Mouse (Mus musculus) stomach, postnatal 0 days (tissue): ENCODE results near the gene Emc10. TPM values are rescaled to one million over a fixed set of nuclear protein-coding genes. Genes with fewer than 3 reads are reported as not detected.

Source experiments
- ATAC-seq: fragments of 200-750 bp; cut with Nextera tagmentation; 2 replicates; pipeline ENCODE4 v1.8.0; 2017; ENCODE audit not compliant: low FRiP score, low TSS enrichment
- DNase-seq: peaks from one replicate; pipeline ENCODE4 v3.0.0-alpha.2; 2016; ENCODE audit warnings: low spot score
- H3K27ac ChIP-seq: fragments of 300-500 bp; sonication (generic); replicated peaks from 2 replicates; pipeline ENCODE4 v1.5.1; 2014; ENCODE audit warnings: mild to moderate bottlenecking, control low read depth
- H3K27me3 ChIP-seq: fragments of 300-500 bp; sonication (generic); 2 replicates; pipeline ENCODE4 v1.6.1; 2014; ENCODE audit warnings: low read length; ENCODE audit not compliant: control insufficient read depth, insufficient read depth
- H3K36me3 ChIP-seq: fragments of 300-500 bp; sonication (generic); 2 replicates; pipeline ENCODE4 v1.6.1; 2014; ENCODE audit warnings: low read length, mixed read lengths; ENCODE audit not compliant: control insufficient read depth, insufficient read depth
- H3K4me1 ChIP-seq: fragments of 300-500 bp; sonication (generic); replicated peaks from 2 replicates; pipeline ENCODE4 v1.6.1; 2014; ENCODE audit warnings: antibody characterized with exemption; ENCODE audit not compliant: control insufficient read depth, insufficient read depth
- H3K4me2 ChIP-seq: fragments of 300-500 bp; sonication (generic); replicated peaks from 2 replicates; pipeline ENCODE4 v1.6.1; 2014; ENCODE audit warnings: low read depth, mild to moderate bottlenecking, control low read depth, moderate library complexity
- H3K4me3 ChIP-seq: fragments of 300-500 bp; sonication (generic); 2 replicates; pipeline ENCODE4 v1.5.1; 2014; ENCODE audit warnings: low read depth, low read length, control low read depth
- H3K9ac ChIP-seq: fragments of 300-500 bp; sonication (generic); 2 replicates; pipeline ENCODE4 v1.6.1; 2014; ENCODE audit warnings: mild to moderate bottlenecking, low read length, control low read depth, mixed read lengths
- H3K9me3 ChIP-seq: fragments of 300-500 bp; sonication (generic); 2 replicates; pipeline ENCODE4 v1.6.1; 2016; ENCODE audit warnings: low read length; ENCODE audit not compliant: control insufficient read depth
- CTCF ChIP-seq: IDR thresholded peaks from 2 replicates; pipeline ENCODE4 v1.5.1; 2016; ENCODE audit warnings: antibody characterized with exemption, low read depth, mild to moderate bottlenecking, moderate library complexity
- EP300 ChIP-seq: optimal IDR thresholded peaks from 2 replicates; pipeline ENCODE3; 2016; ENCODE audit warnings: antibody characterized with exemption
- WGBS: fragments of 180-500 bp; shearing (Covaris S2); extraction: QIAGEN DNeasy Blood & Tissue Kit; methylation state at CpG from one replicate; pipeline ENCODE4 v1.1.7; 2014; 5-methylcytosine and 5-hydroxymethylcytosine counted together
- polyA plus RNA-seq: library from polyadenylated mRNA; unstranded; fragments of >200 nt; fragmentation: Nextera tagmentation; extraction: Ambion mirVana; gene quantifications from 2 replicates; pipeline ENCODE4 v1.2.1, GENCODE M21; 2015

Gene Emc10
- polyA plus RNA-seq, 1 experiment from 2014 or later = 60.7 TPM

GRCm38 (mm10) chr7:44460767-44461502 lies 35.4 kb downstream of the Emc10 start:
- no peak overlapping the region for H3K4me2 ChIP-seq
- no peaks in the 10 kb centered on the region for H3K36me3 ChIP-seq
- DNase-seq (no peak), ATAC-seq (no peak)
- H3K27me3 ChIP-seq = peaks cover 10% of the 10 kb centered on the region
- 71% methylated on average over 31 of the region's 31 CpGs for WGBS
- TF ChIP-seq CTCF (no peak), EP300 (no peak)
- no peak overlapping the region for H3K9ac ChIP-seq
- H3K27ac ChIP-seq = no peak overlapping the region
- H3K9me3 ChIP-seq = no peaks in the 10 kb centered on the region
- no peaks in the 10 kb centered on the region for H3K4me1 ChIP-seq
- H3K4me3 ChIP-seq = no peak overlapping the region

- DNase-seq (no peak), ATAC-seq (no peak)
- WGBS = 61% methylated on average over 6 of the region's 6 CpGs
- H3K9ac ChIP-seq = no peak overlapping the region
- no peak overlapping the region for H3K4me3 ChIP-seq
- no peaks in the 10 kb centered on the region for H3K9me3 ChIP-seq
- no peaks in the 10 kb centered on the region for H3K36me3 ChIP-seq
- H3K4me2 ChIP-seq = no peak overlapping the region
- TF ChIP-seq CTCF = no peak
- no peak for TF ChIP-seq EP300
- H3K27me3 ChIP-seq = peaks cover 10% of the 10 kb centered on the region
- no peak overlapping the region for H3K27ac ChIP-seq
- H3K4me1 ChIP-seq = no peaks in the 10 kb centered on the region
Observed at GRCm38 (mm10) chr7:44460067-44460466, 36.3 kb downstream of the Emc10 start.

- DNase-seq = no peak
- no peak for ATAC-seq
Observed at GRCm38 (mm10) chr7:44456302-44456701, 40.0 kb downstream of the Emc10 start.

GRCm38 (mm10) chr7:44453256-44453655 lies 43.1 kb downstream of the Emc10 start:
- H3K36me3 ChIP-seq = no peaks in the 10 kb centered on the region
- ATAC-seq (peak; percentile 61; the same call in 1 of the 2 replicates), DNase-seq (no peak)
- H3K9me3 ChIP-seq = no peaks in the 10 kb centered on the region
- WGBS = 8% methylated on average over 3 of the region's 3 CpGs
- TF ChIP-seq EP300 (no peak), CTCF (no peak)
- H3K4me1 ChIP-seq = no peaks in the 10 kb centered on the region
- no peak overlapping the region for H3K4me2 ChIP-seq
- H3K4me3 ChIP-seq = no peak overlapping the region
- H3K27ac ChIP-seq = no peak overlapping the region
- H3K27me3 ChIP-seq = no peaks in the 10 kb centered on the region
- no peak overlapping the region for H3K9ac ChIP-seq

More at GRCm38 (mm10) chr7:44456302-44456701, 40.0 kb downstream of the Emc10 start:
- Histone ChIP-seq H3K4me3 (no peak overlapping the region), H3K9me3 (no peaks in the 10 kb centered on the region), H3K4me1 (no peaks in the 10 kb centered on the region), H3K4me2 (no peak overlapping the region), H3K27ac (no peak overlapping the region), H3K27me3 (no peaks in the 10 kb centered on the region), H3K9ac (no peak overlapping the region), H3K36me3 (no peaks in the 10 kb centered on the region)
- WGBS = 79% methylated on average over 1 of the region's 1 CpGs
- no peak for TF ChIP-seq CTCF
- no peak for TF ChIP-seq EP300

- H3K4me3 ChIP-seq = no peak overlapping the region
Observed at GRCm38 (mm10) chr7:44446070-44446855, 50.1 kb downstream of the Emc10 start.

GRCm38 (mm10) chr7:44445528-44445923 lies 50.8 kb downstream of the Emc10 start:
- Histone ChIP-seq H3K4me3 (no peak overlapping the region), H3K4me2 (no peak overlapping the region), H3K36me3 (no peaks in the 10 kb centered on the region), H3K27ac (no peak overlapping the region), H3K9ac (no peak overlapping the region), H3K4me1 (no peaks in the 10 kb centered on the region), H3K9me3 (no peaks in the 10 kb centered on the region), H3K27me3 (peaks cover 12% of the 10 kb centered on the region; the same call in 1 of the 2 replicates)
- TF ChIP-seq EP300 (no peak), CTCF (no peak)
- WGBS = 10% methylated on average over 7 of the region's 7 CpGs
- ATAC-seq = no peak
- DNase-seq = no peak

More at GRCm38 (mm10) chr7:44446070-44446855, 50.1 kb downstream of the Emc10 start:
- H3K27ac ChIP-seq = no peak overlapping the region
- 37% methylated on average over 12 of the region's 12 CpGs for WGBS
- no peak overlapping the region for H3K9ac ChIP-seq
- no peaks in the 10 kb centered on the region for H3K36me3 ChIP-seq
- H3K9me3 ChIP-seq = no peaks in the 10 kb centered on the region
- ATAC-seq = no peak
- no peak overlapping the region for H3K4me2 ChIP-seq
- TF ChIP-seq CTCF (no peak; the same call in 1 of the 2 replicates), EP300 (no peak)
- H3K27me3 ChIP-seq = peaks cover 12% of the 10 kb centered on the region; the same call in 1 of the 2 replicates
- no peaks in the 10 kb centered on the region for H3K4me1 ChIP-seq
- no peak for DNase-seq
